Mouse (Mus musculus) liver, adult 2 months (tissue): Measurements from ENCODE around the gene Bcl11a. TPM values are rescaled to one million over a fixed set of nuclear protein-coding genes. Genes with fewer than 3 reads are reported as not detected.

Experiments used
- DNase-seq: peaks from one replicate; pipeline ENCODE4 v3.0.0-alpha.2; 2011; ENCODE audit warnings: low read depth, low spot score; ENCODE audit errors: extremely low read depth
- H3K27ac ChIP-seq: fragments of 200-500 bp; replicated peaks from 2 replicates; pipeline ENCODE4 v1.5.1; 2012; ENCODE audit warnings: low read depth, mild to moderate bottlenecking, control low read depth, inconsistent platforms, low read length; ENCODE audit not compliant: insufficient read depth
- H3K27me3 ChIP-seq: fragments of 200-500 bp; 2 replicates; pipeline ENCODE4 v1.6.1; 2012; ENCODE audit warnings: mild to moderate bottlenecking, moderate library complexity, low read length, inconsistent platforms; ENCODE audit not compliant: control insufficient read depth, insufficient read depth
- H3K36me3 ChIP-seq: fragments of 200-500 bp; 2 replicates; pipeline ENCODE4 v1.6.1; 2012; ENCODE audit warnings: low read length, inconsistent platforms; ENCODE audit not compliant: control insufficient read depth, insufficient read depth
- H3K4me1 ChIP-seq: fragments of 200-500 bp; 2 replicates; pipeline ENCODE4 v1.6.1; 2011; ENCODE audit warnings: low read length; ENCODE audit not compliant: control insufficient read depth, insufficient read depth
- H3K4me3 ChIP-seq: fragments of 200-500 bp; 2 replicates; pipeline ENCODE4 v1.5.1; 2011; ENCODE audit warnings: low read depth, mild to moderate bottlenecking, control low read depth, low read length, moderate library complexity; ENCODE audit not compliant: insufficient read depth
- H3K79me2 ChIP-seq: fragments of 200-500 bp; 2 replicates; pipeline ENCODE4 v1.6.1; 2012; ENCODE audit warnings: inconsistent platforms, mild to moderate bottlenecking, low read length, moderate library complexity; ENCODE audit not compliant: control insufficient read depth, insufficient read depth
- H3K9ac ChIP-seq: fragments of 200-500 bp; 2 replicates; pipeline ENCODE4 v1.6.1; 2012; ENCODE audit warnings: low read depth, mild to moderate bottlenecking, control low read depth, inconsistent platforms, low read length
- CTCF ChIP-seq: fragments of 200-500 bp; IDR thresholded peaks from 2 replicates; pipeline ENCODE4 v1.5.1; 2011; ENCODE audit warnings: low read depth, low read length, control low read depth
- POLR2A ChIP-seq: fragments of 200-500 bp; IDR thresholded peaks from 2 replicates; pipeline ENCODE4 v1.6.1; 2011; ENCODE audit warnings: low read length, control low read depth; ENCODE audit not compliant: insufficient read depth; ENCODE audit errors: extremely low read depth
- WGBS: fragments of 180-500 bp; shearing (Covaris S2); methylation state at CpG from one replicate; pipeline ENCODE4 v1.1.7; 2018; 5-methylcytosine and 5-hydroxymethylcytosine counted together
- polyA plus RNA-seq: library from polyadenylated mRNA; depleted of rRNA; stranded (reverse); fragments of >200 nt; gene quantifications from 2 replicates; pipeline ENCODE4 v1.2.3, GENCODE M21; 2012; rRNA removed
- total RNA-seq: library from RNA; depleted of rRNA; stranded (reverse); fragments of >200 nt; gene quantifications from 2 replicates; pipeline ENCODE4 v1.2.3, GENCODE M21; 2014; rRNA removed

Gene Bcl11a
- total and polyA plus RNA-seq, 2 experiments, result 0.09 to 0.13 TPM

- DNase-seq, result no peak
- Histone ChIP-seq H3K27me3 (no peaks in the 10 kb centered on the region), H3K4me1 (no peaks in the 10 kb centered on the region), H3K4me3 (no peak overlapping the region), H3K9ac (no peak overlapping the region), H3K79me2 (no peaks in the 10 kb centered on the region), H3K27ac (no peak overlapping the region), H3K36me3 (no peaks in the 10 kb centered on the region)
- TF ChIP-seq POLR2A (no peak), CTCF (no peak)
- WGBS, result 74% methylated on average over 3 of the region's 3 CpGs
Measured at GRCm38 (mm10) chr11:24214509-24215134, 136.8 kb downstream of the Bcl11a start.

- Histone ChIP-seq H3K79me2 (no peaks in the 10 kb centered on the region), H3K4me3 (no peak overlapping the region), H3K27me3 (no peaks in the 10 kb centered on the region), H3K9ac (no peak overlapping the region), H3K4me1 (no peaks in the 10 kb centered on the region), H3K27ac (no peak overlapping the region), H3K36me3 (no peaks in the 10 kb centered on the region)
- WGBS, result 91% methylated on average over 6 of the region's 6 CpGs
- no peak for DNase-seq
- TF ChIP-seq CTCF (no peak), POLR2A (no peak)
Measured at GRCm38 (mm10) chr11:24217741-24218333, 140.0 kb downstream of the Bcl11a start.

GRCm38 (mm10) chr11:24221601-24222307, 143.9 kb downstream of the Bcl11a start:
- no peak overlapping the region for H3K4me3 ChIP-seq
- 59% methylated on average over 4 of the region's 4 CpGs for WGBS
- H3K79me2 ChIP-seq, result no peaks in the 10 kb centered on the region
- no peaks in the 10 kb centered on the region for H3K27me3 ChIP-seq
- H3K27ac ChIP-seq, result no peak overlapping the region
- H3K4me1 ChIP-seq, result no peaks in the 10 kb centered on the region
- DNase-seq, result no peak
- TF ChIP-seq POLR2A (no peak), CTCF (no peak)
- no peak overlapping the region for H3K9ac ChIP-seq
- H3K36me3 ChIP-seq, result no peaks in the 10 kb centered on the region

Other genes with a start within 250 kb of the Bcl11a start
- gene Papolg, start 182.8 kb upstream of the Bcl11a start, total RNA-seq, result 4.9 and 5.3 TPM in 2 replicates
- 0.92 and 1.6 TPM in 2 replicates for gene Papolg, start 182.8 kb upstream of the Bcl11a start, polyA plus RNA-seq
- gene A830031A19Rik, start 3.0 kb upstream of the Bcl11a start, total RNA-seq, result not detected in 2 replicates
- not detected in 2 replicates for gene A830031A19Rik, start 3.0 kb upstream of the Bcl11a start, polyA plus RNA-seq